Mouse (Mus musculus): ENCODE results near the gene Acod1. TPM values are rescaled to one million over a fixed set of nuclear protein-coding genes. Genes with fewer than 3 reads are reported as not detected.

The Acod1 gene
- polyA plus RNA-seq, 1 experiment from 2014 or later, result not detected

DNA sequence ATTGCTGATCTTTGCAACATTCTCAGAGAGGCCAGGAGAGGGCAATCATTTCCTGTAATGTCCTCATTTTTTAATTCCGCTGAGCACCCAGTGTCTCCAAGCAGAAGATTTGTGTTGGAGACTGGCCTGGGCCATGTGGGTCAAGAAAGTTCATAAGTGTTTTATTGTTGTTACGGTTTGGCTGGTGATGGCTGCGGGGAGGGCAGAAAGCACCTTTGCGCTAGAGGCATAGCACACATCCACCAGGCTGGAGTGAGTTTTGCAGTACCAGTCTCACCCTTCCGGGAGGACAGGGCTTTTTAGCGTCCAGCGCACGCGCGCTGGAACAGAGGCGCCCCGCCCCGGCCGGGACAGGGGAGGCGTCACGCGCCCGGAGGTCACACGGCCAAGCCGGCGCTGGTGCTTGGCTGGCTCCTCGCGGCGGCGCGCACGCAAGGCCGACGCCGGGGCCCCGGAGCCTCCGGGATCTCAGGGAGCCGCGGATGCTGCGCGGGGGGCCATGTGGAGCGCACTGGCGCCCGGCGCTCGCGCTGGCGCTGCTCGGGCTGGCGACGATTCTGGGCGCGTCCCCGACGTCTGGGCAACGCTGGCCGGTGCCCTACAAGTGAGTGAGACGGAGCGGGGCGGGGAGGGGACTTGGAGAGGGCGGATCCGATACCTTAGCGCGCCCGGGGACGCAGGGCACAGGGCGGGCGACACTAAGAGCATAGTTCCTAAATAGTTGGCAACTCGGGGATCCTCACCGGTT is 23.3 kb downstream of the Acod1 start, which contains the start of gene Cln5:
TSS of gene Cln5 (plus strand) at position 353 of the 748 bp plus-strand sequence.
- peaks cover 10% of the 10 kb centered on the region for H3K4me1 ChIP-seq (ENCODE audit: control insufficient read depth, insufficient read depth, low read length)
- H3K9me3 ChIP-seq (ENCODE audit: control insufficient read depth, low read length), result no peaks in the 10 kb centered on the region
- peak within 1 kb of the TSS; percentile 83 for H3K9ac ChIP-seq (ENCODE audit: low read depth, low read length)
- peak; percentile 99 for ATAC-seq
- WGBS, result under 1% methylated on average over 65 of the region's 65 CpGs
- peak within 1 kb of the TSS; percentile 95 for H3K4me2 ChIP-seq (ENCODE audit: low read depth, low read length)
- H3K27ac ChIP-seq (ENCODE audit: low read length), result peak within 1 kb of the TSS; percentile 84
- H3K27me3 ChIP-seq (replicated peaks; ENCODE audit: control insufficient read depth, insufficient read depth, low read length), result no peaks in the 10 kb centered on the region
- H3K4me3 ChIP-seq (ENCODE audit: low read length), result peak within 1 kb of the TSS; percentile 82
- peaks cover 8% of the 10 kb centered on the region; the same call in 1 of the 2 replicates for H3K36me3 ChIP-seq (ENCODE audit: control insufficient read depth, insufficient read depth, low read length)

DNA sequence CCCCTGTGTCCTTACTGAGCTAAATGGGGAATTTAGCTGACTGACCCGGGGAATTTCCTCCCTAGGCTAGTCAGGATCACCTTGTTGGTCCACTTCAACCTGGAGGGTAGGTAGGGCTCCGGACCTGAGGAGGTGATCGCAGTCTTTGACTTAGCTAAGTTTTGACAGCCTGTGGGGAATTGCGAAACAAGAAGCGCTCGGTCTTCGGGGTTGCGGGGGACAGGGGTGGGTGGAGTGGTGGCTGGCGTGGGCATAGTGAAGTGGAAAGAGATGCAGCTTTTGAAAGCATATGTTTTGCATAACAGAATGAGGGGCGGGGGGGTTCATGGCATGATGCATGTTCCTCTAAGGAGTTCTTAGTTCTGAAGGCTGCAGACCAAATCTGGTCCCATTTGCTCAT is 24.0 kb downstream of the Acod1 start:
- peak overlapping the region; percentile 82 for H3K4me3 ChIP-seq (ENCODE audit: low read length)
- no peaks in the 10 kb centered on the region for H3K9me3 ChIP-seq (ENCODE audit: control insufficient read depth, low read length)
- H3K27me3 ChIP-seq (replicated peaks; ENCODE audit: control insufficient read depth, insufficient read depth, low read length), result no peaks in the 10 kb centered on the region
- peak overlapping the region; percentile 84 for H3K27ac ChIP-seq (ENCODE audit: low read length)
- 2% methylated on average over 10 of the region's 10 CpGs for WGBS
- peaks cover 7% of the 10 kb centered on the region; the same call in 1 of the 2 replicates for H3K4me1 ChIP-seq (ENCODE audit: control insufficient read depth, insufficient read depth, low read length)
- peak overlapping the region; percentile 95 for H3K4me2 ChIP-seq (ENCODE audit: low read depth, low read length)
- peak; percentile 6 for ATAC-seq
- peak overlapping the region; percentile 83 for H3K9ac ChIP-seq (ENCODE audit: low read depth, low read length)
- peaks cover 11% of the 10 kb centered on the region; the same call in 1 of the 2 replicates for H3K36me3 ChIP-seq (ENCODE audit: control insufficient read depth, insufficient read depth, low read length)

GRCm38 (mm10) chr14:103071471-103071870 is 24.7 kb downstream of the Acod1 start:
- Histone ChIP-seq H3K9ac (ENCODE audit: low read depth, low read length) (no peak overlapping the region), H3K4me3 (ENCODE audit: low read length) (no peak overlapping the region), H3K36me3 (ENCODE audit: control insufficient read depth, insufficient read depth, low read length) (peaks cover 11% of the 10 kb centered on the region; the same call in 1 of the 2 replicates), H3K27ac (ENCODE audit: low read length) (no peak overlapping the region), H3K4me2 (ENCODE audit: low read depth, low read length) (no peak overlapping the region), H3K27me3 (replicated peaks; ENCODE audit: control insufficient read depth, insufficient read depth, low read length) (no peaks in the 10 kb centered on the region), H3K9me3 (ENCODE audit: control insufficient read depth, low read length) (no peaks in the 10 kb centered on the region), H3K4me1 (ENCODE audit: control insufficient read depth, insufficient read depth, low read length) (peaks cover 7% of the 10 kb centered on the region; the same call in 1 of the 2 replicates)
- ATAC-seq, result no peak
- 85% methylated on average over 12 of the region's 12 CpGs for WGBS

DNA sequence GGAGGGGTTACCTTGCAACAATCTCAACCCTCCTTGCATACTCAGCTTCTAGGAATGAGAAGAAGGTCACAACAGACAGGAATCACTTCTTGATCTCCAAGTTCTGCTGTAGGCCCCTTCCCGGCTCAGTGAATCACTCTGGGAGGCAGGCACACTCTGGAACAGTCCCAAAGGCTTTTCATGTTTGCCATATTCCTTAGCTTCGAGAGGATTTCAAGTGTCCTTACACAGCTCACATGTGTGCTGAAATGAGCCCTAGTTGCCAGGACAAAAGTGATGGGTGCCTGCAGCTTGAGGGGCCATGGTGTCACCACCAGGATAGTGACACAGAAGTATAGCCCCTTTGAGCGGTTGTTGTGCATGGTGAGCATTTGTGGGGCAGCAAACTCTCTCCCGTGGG is 26.0 kb downstream of the Acod1 start:
- 94% methylated on average over 4 of the region's 4 CpGs for WGBS
- H3K4me3 ChIP-seq (ENCODE audit: low read length), result no peak overlapping the region
- peaks cover 7% of the 10 kb centered on the region; the same call in 1 of the 2 replicates for H3K4me1 ChIP-seq (ENCODE audit: control insufficient read depth, insufficient read depth, low read length)
- H3K9me3 ChIP-seq (ENCODE audit: control insufficient read depth, low read length), result no peaks in the 10 kb centered on the region
- H3K27me3 ChIP-seq (replicated peaks; ENCODE audit: control insufficient read depth, insufficient read depth, low read length), result no peaks in the 10 kb centered on the region
- peaks cover 11% of the 10 kb centered on the region; the same call in 1 of the 2 replicates for H3K36me3 ChIP-seq (ENCODE audit: control insufficient read depth, insufficient read depth, low read length)
- H3K9ac ChIP-seq (ENCODE audit: low read depth, low read length), result no peak overlapping the region
- no peak overlapping the region for H3K27ac ChIP-seq (ENCODE audit: low read length)
- no peak for ATAC-seq
- H3K4me2 ChIP-seq (ENCODE audit: low read depth, low read length), result no peak overlapping the region

- Histone ChIP-seq H3K36me3 (ENCODE audit: control insufficient read depth, insufficient read depth, low read length) (peaks cover 11% of the 10 kb centered on the region; the same call in 1 of the 2 replicates), H3K27me3 (replicated peaks; ENCODE audit: control insufficient read depth, insufficient read depth, low read length) (no peaks in the 10 kb centered on the region), H3K9me3 (ENCODE audit: control insufficient read depth, low read length) (no peaks in the 10 kb centered on the region), H3K9ac (ENCODE audit: low read depth, low read length) (no peak overlapping the region), H3K4me2 (ENCODE audit: low read depth, low read length) (no peak overlapping the region), H3K4me1 (ENCODE audit: control insufficient read depth, insufficient read depth, low read length) (peaks cover 7% of the 10 kb centered on the region; the same call in 1 of the 2 replicates), H3K4me3 (ENCODE audit: low read length) (no peak overlapping the region), H3K27ac (ENCODE audit: low read length) (no peak overlapping the region)
- ATAC-seq, result no peak
- 92% methylated on average over 8 of the region's 8 CpGs for WGBS
Measured at GRCm38 (mm10) chr14:103073825-103074224, 27.0 kb downstream of the Acod1 start.

GRCm38 (mm10) chr14:103075166-103075565 is 28.4 kb downstream of the Acod1 start:
- H3K4me1 ChIP-seq (ENCODE audit: control insufficient read depth, insufficient read depth, low read length), result 0 out of 2 replicates have a peak, but pooled peaks cover 4% of the 10 kb centered on the region
- no peak overlapping the region for H3K4me3 ChIP-seq (ENCODE audit: low read length)
- no peak overlapping the region for H3K4me2 ChIP-seq (ENCODE audit: low read depth, low read length)
- H3K27me3 ChIP-seq (replicated peaks; ENCODE audit: control insufficient read depth, insufficient read depth, low read length), result no peaks in the 10 kb centered on the region
- H3K9me3 ChIP-seq (ENCODE audit: control insufficient read depth, low read length), result no peaks in the 10 kb centered on the region
- H3K27ac ChIP-seq (ENCODE audit: low read length), result no peak overlapping the region
- no peak for ATAC-seq
- H3K9ac ChIP-seq (ENCODE audit: low read depth, low read length), result no peak overlapping the region
- 89% methylated on average over 7 of the region's 7 CpGs for WGBS
- H3K36me3 ChIP-seq (ENCODE audit: control insufficient read depth, insufficient read depth, low read length), result peaks cover 11% of the 10 kb centered on the region; the same call in 1 of the 2 replicates

DNA sequence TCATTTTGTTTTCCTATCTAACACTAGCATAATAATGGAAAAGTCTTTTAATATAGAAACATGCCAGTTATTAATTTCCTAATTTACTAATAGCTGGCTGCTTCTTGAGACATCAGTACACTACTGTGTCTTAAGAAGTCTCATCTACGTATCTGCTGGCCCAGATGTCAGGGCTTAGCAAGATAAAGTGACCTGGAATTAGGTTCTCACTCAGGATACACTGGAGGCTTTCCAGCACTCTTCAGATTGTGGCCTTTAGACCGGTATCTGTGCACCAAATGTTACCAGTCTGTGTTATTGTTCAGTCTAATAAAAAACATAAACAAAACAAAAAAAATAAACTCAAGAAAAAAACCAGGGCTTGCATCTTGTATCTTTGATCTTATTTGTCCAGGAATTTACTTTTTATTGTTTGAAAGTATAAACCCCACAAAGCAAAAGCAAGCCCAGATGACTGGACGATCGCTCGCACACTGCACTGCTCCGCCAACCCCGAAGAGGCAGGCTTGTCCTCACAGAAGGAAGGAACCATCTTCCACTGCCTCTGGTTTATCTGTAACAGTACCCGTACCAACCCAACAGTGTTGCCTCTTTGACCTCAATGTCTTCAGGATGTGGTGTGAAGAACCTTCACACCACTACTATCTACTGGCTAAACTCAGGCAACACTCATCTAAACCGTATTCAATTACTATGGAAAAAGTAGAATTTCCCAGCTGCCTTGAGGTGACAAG is 30.7 kb downstream of the Acod1 start:
- Histone ChIP-seq H3K9me3 (ENCODE audit: control insufficient read depth, low read length) (no peaks in the 10 kb centered on the region), H3K4me2 (ENCODE audit: low read depth, low read length) (no peak overlapping the region), H3K36me3 (ENCODE audit: control insufficient read depth, insufficient read depth, low read length) (peaks cover 11% of the 10 kb centered on the region; the same call in 1 of the 2 replicates), H3K27me3 (replicated peaks; ENCODE audit: control insufficient read depth, insufficient read depth, low read length) (no peaks in the 10 kb centered on the region), H3K4me3 (ENCODE audit: low read length) (no peak overlapping the region), H3K27ac (ENCODE audit: low read length) (no peak overlapping the region), H3K9ac (ENCODE audit: low read depth, low read length) (no peak overlapping the region), H3K4me1 (ENCODE audit: control insufficient read depth, insufficient read depth, low read length) (no peaks in the 10 kb centered on the region)
- ATAC-seq, result no peak
- 90% methylated on average over 9 of the region's 9 CpGs for WGBS

GRCm38 (mm10) chr14:103078006-103078912 is 31.5 kb downstream of the Acod1 start:
- Histone ChIP-seq H3K36me3 (ENCODE audit: control insufficient read depth, insufficient read depth, low read length) (peaks cover 13% of the 10 kb centered on the region; the same call in 1 of the 2 replicates), H3K4me2 (ENCODE audit: low read depth, low read length) (no peak overlapping the region), H3K27ac (ENCODE audit: low read length) (no peak overlapping the region), H3K4me3 (ENCODE audit: low read length) (no peak overlapping the region), H3K9me3 (ENCODE audit: control insufficient read depth, low read length) (no peaks in the 10 kb centered on the region), H3K9ac (ENCODE audit: low read depth, low read length) (no peak overlapping the region), H3K4me1 (ENCODE audit: control insufficient read depth, insufficient read depth, low read length) (no peaks in the 10 kb centered on the region), H3K27me3 (replicated peaks; ENCODE audit: control insufficient read depth, insufficient read depth, low read length) (no peaks in the 10 kb centered on the region)
- ATAC-seq, result no peak
- WGBS, result 85% methylated on average over 16 of the region's 16 CpGs

All from intestine, embryonic 16.5 days (tissue).